Mouse (Mus musculus): ENCODE results near the gene Ric8a. TPM values are rescaled to one million over a fixed set of nuclear protein-coding genes. Genes with fewer than 3 reads are reported as not detected.

Gene Ric8a
- total and polyA plus RNA-seq, 3 experiments, result 52.3 to 63.4 TPM; not detected in 1

DNA sequence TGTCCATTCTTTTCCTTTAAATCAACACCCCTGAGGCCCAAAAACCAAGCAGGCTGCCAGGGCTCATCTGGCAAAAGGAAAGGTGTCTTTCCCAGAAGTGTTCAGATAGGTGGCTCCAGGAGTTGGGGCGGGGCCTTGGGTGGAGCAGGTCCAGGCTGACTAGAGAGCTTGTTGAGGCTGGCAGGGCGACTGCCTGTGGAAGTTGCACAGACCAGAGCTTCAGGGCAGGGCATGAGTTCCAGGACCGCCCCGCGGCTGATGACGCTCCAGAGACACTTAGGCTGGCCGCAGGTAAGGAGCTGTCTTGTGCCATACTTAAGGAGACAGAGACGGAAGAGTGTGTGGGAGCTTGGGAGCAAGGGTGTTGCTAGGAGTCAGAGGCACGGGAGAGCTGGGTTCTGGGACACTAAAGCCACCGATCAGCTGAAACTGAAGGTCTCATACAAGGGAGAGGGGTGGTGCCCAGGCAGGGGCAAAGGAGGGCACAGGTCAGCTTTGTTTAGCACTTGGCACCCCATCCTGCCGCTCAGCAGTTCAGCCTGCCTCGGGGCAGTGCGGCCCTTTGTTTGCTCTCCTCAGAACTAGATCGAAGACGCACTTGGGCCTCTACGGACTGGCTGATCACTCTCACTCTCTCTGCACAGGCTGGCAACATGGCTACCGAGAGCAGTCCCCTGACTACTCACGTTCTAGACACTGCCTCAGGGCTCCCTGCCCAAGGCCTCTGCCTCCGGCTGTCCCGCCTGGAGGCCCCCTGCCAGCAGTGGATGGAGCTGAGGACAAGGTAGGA, 21.6 kb upstream of the Ric8a start, which contains the start of gene Urah:
Urah (plus strand) TSS at position 51 of the 790 bp plus-strand sequence.
- H3K79me2 ChIP-seq (ENCODE audit: control insufficient read depth, insufficient read depth, low read length, poor library complexity), result no peaks in the 10 kb centered on the region
- H3K27ac ChIP-seq (ENCODE audit: control insufficient read depth, low read depth, low read length), result no peak within 1 kb of the TSS
- peaks cover 6 to 13% of the 10 kb centered on the region in 2 experiments for H3K27me3 ChIP-seq (ENCODE audit: control insufficient read depth in 1 of 2, insufficient read depth in 2 of 2, low read length in 2 of 2)
- no peak for DNase-seq (ENCODE audit: low read depth, low spot score)
- H3K4me3 ChIP-seq (ENCODE audit: control insufficient read depth in 1 of 2, insufficient read depth in 1 of 2, low read depth in 2 of 2, low read length in 2 of 2), result no peak within 1 kb of the TSS
- TF ChIP-seq EP300 (IDR thresholded peaks at IDR 0.05; ENCODE audit: low read depth in 1 of 2, low read length in 2 of 2), result no peak
- no peak for TF ChIP-seq CTCF (IDR thresholded peaks at IDR 0.05 in 2 of 3, conservative IDR thresholded peaks at IDR 0.05 in 1 of 3; ENCODE audit: control insufficient read depth in 1 of 3, insufficient read depth in 1 of 3, low read depth in 2 of 3, low read length in 3 of 3, poor library complexity in 1 of 3, severe bottlenecking in 1 of 3)
- no peak for TF ChIP-seq RAD21 (IDR thresholded peaks at IDR 0.05; ENCODE audit: low read depth, low read length)
- TF ChIP-seq USF2 (IDR thresholded peaks at IDR 0.05; ENCODE audit: borderline replicate concordance in 1 of 2, insufficient read depth in 1 of 2, low read depth in 1 of 2, low read length in 2 of 2), result no peak
- no peak for TF ChIP-seq ZNF384 (IDR thresholded peaks at IDR 0.05; ENCODE audit: low read depth, low read length)
- TF ChIP-seq MEF2A (IDR thresholded peaks at IDR 0.05; ENCODE audit: extremely low read depth, insufficient replicate concordance, low read depth, low read length, poor library complexity, severe bottlenecking), result no peak
- no peak for TF ChIP-seq USF1 (IDR thresholded peaks at IDR 0.05; ENCODE audit: low read depth, low read length)
- TF ChIP-seq KAT2A (conservative IDR thresholded peaks at IDR 0.05; ENCODE audit: low read depth, low read length), result no peak
- no peak for TF ChIP-seq GABPA (IDR thresholded peaks at IDR 0.05; ENCODE audit: low read depth, low read length)
- no peak for TF ChIP-seq MYC (IDR thresholded peaks at IDR 0.05; ENCODE audit: low read depth, low read length)
- no peak for TF ChIP-seq MYB (IDR thresholded peaks at IDR 0.05; ENCODE audit: low read depth, low read length)
- H3K36me3 ChIP-seq (ENCODE audit: control insufficient read depth in 1 of 2, insufficient read depth in 2 of 2, low read length in 2 of 2), result no peaks in the 10 kb centered on the region; a peak in 1 of 4 replicates
- no peaks in the 10 kb centered on the region for H3K9me3 ChIP-seq (replicated peaks; ENCODE audit: insufficient read depth, low read length)
- H3K9ac ChIP-seq (ENCODE audit: control insufficient read depth, low read depth, low read length, poor library complexity, severe bottlenecking), result no peak within 1 kb of the TSS
- H3K4me1 ChIP-seq (ENCODE audit: control insufficient read depth in 1 of 2, insufficient read depth in 2 of 2, low read length in 2 of 2), result peaks cover 3 to 9% of the 10 kb centered on the region in 2 experiments; a peak in 2 of 4 replicates

- no peaks in the 10 kb centered on the region for H3K9me3 ChIP-seq (replicated peaks; ENCODE audit: insufficient read depth, low read length)
- H3K4me3 ChIP-seq (ENCODE audit: control insufficient read depth in 1 of 2, insufficient read depth in 1 of 2, low read depth in 2 of 2, low read length in 2 of 2), result no peak overlapping the region
- no peaks in the 10 kb centered on the region for H3K79me2 ChIP-seq (ENCODE audit: control insufficient read depth, insufficient read depth, low read length, poor library complexity)
- H3K4me1 ChIP-seq (ENCODE audit: control insufficient read depth in 1 of 2, insufficient read depth in 2 of 2, low read length in 2 of 2), result peaks cover 3 to 9% of the 10 kb centered on the region in 2 experiments; a peak in 2 of 4 replicates
- DNase-seq (ENCODE audit: low read depth, low spot score), result no peak
- H3K36me3 ChIP-seq (ENCODE audit: control insufficient read depth in 1 of 2, insufficient read depth in 2 of 2, low read length in 2 of 2), result no peaks in the 10 kb centered on the region; a peak in 1 of 4 replicates
- TF ChIP-seq USF2 (IDR thresholded peaks at IDR 0.05; ENCODE audit: borderline replicate concordance in 1 of 2, insufficient read depth in 1 of 2, low read depth in 1 of 2, low read length in 2 of 2), result no peak
- H3K27me3 ChIP-seq (ENCODE audit: control insufficient read depth in 1 of 2, insufficient read depth in 2 of 2, low read length in 2 of 2), result peaks cover 4 to 8% of the 10 kb centered on the region in 2 experiments
- no peak overlapping the region for H3K9ac ChIP-seq (ENCODE audit: control insufficient read depth, low read depth, low read length, poor library complexity, severe bottlenecking)
- no peak overlapping the region for H3K27ac ChIP-seq (ENCODE audit: control insufficient read depth, low read depth, low read length)
Measured at GRCm38 (mm10) chr7:140835758-140836087, 21.0 kb upstream of the Ric8a start.
